Mouse (Mus musculus): ENCODE results near the gene Acss2.
A peak's percentile ranks its signal among the peaks of the same experiment; 100 is the strongest.

The Acss2 gene

DNA sequence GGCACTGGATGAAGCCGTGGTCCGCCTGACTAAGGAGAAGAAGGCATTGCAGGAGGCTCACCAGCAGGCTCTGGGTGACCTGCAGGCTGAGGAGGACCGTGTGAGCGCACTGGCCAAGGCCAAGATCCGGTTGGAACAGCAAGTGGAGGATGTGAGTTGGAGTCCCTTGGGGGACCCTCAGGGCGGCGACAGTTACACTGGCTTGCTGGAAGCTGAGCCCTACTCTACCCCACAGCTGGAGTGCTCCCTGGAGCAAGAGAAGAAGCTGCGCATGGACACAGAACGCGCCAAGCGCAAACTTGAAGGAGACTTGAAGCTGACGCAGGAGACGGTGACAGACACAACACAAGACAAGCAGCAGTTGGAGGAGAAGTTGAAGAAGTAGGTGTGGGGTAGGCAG is 110.8 kb downstream of the Acss2 start:
- no peak for DNase-seq (ENCODE audit: low spot score in 2 of 2)

DNA sequence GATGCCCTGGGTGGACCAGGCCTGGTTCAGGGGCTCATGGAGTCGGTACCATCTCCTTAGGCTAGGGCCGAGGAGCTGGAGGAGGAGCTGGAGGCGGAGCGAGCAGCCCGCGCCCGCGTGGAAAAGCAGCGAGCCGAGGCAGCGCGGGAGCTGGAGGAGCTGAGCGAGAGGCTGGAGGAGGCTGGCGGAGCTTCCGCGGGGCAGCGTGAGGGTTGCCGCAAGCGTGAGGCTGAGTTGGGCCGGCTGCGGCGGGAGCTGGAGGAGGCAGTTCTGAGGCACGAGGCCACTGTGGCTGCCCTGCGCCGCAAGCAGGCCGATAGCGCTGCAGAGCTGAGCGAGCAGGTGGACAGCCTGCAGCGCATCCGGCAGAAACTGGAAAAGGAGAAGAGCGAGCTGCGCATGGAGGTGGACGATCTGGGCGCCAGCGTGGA is 111.5 kb downstream of the Acss2 start:
- DNase-seq (ENCODE audit: low spot score in 2 of 2) = no peak

DNA sequence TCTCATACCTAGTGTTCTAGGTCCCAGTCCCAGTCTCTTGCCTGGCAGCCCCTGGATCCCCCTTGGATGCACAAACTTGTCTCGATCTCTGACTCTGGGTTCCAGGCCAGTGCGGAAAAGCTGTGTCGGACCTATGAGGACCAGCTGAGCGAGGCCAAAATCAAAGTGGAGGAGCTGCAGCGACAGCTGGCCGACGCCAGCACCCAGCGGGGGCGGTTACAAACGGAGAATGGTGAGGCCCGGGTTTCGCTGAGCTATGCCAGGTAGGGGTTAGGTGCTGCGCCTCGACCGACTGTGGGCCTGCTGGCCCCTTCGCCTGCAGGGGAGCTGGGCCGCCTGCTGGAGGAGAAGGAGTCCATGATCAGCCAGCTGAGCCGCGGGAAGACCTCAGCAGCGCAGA is 112.4 kb downstream of the Acss2 start:
- no peak for DNase-seq (ENCODE audit: low spot score in 2 of 2)

DNA sequence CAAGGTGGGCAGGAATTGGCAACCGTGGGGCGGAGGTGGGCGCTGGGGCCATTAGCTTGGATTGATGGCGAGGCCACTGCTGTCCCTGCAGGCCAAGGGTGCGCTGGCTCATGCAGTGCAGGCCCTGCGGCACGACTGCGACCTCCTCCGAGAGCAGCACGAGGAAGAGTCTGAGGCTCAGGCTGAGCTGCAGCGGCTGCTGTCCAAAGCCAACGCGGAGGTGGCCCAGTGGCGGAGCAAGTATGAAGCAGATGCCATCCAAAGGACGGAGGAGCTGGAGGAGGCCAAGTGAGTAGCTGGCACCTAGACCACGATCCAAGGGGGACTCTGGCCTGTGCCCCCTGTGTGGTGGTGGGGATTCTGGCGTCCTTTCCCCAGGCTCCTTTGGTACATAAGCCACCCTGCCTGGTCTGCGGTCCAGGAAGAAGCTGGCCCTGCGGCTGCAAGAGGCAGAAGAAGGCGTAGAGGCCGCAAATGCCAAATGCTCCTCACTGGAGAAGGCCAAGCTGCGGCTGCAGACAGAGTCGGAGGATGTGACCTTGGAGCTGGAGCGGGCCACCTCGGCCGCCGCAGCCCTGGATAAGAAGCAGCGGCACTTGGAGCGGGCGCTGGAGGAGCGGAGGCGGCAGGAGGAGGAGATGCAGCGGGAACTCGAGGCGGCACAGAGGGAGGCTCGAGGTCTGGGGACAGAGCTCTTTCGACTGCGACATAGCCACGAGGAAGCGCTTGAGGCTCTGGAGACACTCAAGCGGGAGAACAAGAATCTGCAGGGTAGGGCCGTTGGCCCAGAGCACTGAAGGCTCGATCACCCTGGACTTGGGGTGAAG is 113.1 kb downstream of the Acss2 start:
- DNase-seq (ENCODE audit: low spot score in 2 of 2) = no peak

DNA sequence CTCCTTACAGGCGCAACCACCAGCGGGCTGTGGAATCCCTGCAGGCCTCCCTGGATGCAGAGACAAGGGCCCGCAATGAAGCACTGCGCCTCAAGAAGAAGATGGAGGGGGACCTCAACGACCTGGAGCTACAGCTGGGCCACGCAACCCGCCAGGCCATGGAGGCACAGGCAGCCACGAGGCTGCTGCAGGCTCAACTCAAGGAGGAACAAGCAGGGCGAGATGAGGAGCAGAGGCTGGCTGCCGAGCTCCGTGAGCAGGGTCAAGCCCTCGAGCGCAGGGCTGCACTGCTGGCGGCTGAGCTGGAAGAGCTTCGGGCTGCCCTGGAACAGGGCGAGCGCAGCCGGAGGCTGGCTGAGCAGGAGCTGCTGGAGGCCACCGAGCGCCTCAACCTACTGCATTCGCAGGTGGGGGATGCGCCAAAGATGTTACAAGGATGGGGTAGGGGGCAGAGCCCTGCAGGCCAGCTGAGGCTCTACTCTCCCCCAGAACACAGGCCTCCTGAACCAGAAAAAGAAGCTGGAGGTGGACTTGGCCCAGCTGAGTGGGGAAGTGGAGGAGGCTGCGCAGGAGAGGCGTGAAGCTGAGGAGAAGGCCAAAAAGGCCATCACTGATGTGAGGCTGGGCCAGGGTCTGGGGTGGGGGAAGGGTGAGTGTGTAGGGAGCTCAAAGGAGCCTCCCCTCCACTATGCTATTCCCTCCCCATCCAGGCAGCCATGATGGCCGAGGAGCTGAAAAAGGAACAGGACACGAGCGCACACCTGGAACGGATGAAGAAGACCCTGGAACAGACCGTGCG is 114.6 kb downstream of the Acss2 start:
- DNase-seq (ENCODE audit: low spot score in 2 of 2) = no peak

DNA sequence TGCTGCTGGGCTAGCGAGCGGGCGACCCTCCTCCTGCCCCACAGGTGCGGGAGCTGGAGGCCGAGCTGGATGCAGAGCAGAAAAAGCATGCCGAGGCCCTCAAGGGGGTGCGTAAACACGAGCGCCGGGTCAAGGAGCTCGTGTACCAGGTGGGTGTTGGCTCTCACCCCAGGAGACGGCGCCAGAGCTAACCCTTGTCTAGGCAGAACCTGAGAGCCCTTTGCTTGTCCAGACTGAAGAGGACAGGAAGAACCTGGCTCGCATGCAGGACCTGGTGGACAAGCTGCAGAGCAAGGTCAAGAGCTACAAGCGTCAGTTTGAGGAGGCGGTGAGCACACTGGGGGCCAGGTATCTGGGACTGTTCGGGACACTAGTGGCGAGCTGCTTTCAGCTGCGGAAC is 115.4 kb downstream of the Acss2 start:
- DNase-seq (ENCODE audit: low spot score in 2 of 2) = no peak

DNA sequence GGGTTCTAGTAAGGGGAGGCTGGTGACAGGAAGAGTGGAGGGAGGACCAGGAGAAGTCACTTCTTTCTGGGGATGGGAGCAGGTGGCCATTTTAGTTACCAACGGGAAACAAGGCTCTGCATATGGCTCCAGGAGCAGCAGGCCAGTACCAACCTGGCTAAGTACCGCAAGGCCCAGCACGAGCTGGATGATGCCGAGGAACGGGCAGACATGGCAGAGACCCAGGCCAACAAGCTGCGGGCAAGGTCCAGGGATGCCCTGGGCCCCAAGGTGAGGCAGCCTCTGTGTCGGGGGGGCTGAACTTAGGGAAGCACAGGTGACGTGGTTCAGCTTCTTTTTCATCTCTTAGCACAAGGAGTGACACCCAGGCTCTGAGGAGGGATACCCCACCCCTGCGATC is 116.0 kb downstream of the Acss2 start:
- no peak for DNase-seq (ENCODE audit: low spot score in 2 of 2)

DNA sequence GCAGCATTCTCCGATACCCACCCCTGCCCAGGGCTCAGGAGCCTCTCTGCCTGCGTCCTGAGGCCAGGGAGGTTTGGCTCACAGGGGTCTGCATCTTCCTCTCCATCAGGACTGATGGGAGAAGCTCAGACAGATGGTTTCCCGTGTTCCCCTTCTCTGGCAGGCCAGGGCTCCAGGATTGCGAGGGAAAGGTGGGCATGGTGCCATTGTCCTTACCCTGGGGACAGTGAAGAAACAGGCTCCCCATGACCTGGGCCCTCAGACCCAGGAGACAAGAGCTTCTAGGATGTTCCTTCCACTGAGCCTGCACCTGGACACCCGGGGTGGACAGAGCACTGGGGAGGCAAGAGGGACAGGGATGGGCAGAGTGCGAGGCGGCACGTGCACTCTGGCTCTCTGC is 116.8 kb downstream of the Acss2 start:
- DNase-seq (ENCODE audit: low spot score in 2 of 2) = peak in 1 of 2 experiments; percentile 36

All from urinary bladder, postnatal 36 days (tissue).